ENCODE assay signal across 8 mouse cellular contexts in the genomic region with DNA sequence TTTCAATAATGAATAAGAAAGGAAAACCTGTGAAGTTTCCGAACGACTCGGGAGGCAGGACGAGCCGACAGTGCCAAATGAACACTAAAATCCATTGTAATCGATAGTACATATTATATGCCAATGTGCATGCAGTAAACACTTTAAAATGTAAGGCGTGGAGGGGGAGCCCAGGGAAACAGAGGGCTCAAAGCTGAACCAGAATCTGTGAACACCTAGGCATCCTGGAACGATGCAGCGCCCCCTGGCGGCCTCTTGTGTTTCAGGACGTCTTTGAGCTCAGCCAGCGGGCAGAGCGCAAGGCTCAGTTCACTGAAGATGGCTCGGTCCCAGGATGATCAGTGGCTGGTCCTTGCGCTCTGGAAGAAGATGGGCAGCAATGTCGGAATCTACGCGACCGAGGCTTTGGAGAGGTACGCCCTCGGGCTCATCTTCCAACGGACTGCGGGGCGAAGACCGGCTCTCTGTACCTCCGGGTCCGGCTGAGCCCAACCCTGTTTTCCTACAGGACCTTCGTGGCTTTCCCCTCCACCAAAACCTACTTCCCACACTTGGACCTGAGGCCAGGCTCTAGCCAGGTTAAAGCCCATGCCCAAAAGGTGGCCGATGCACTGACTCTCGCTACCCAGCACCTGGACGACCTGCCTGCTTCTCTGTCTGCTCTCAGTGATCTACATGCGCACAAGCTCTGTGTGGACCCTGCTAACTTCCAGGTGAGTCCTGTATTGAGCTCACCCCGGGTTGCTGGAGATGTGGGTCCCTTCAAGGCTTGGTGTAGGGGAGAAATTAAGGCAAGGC. TPM values are rescaled to one million over a fixed set of nuclear protein-coding genes. Genes with fewer than 3 reads are reported as not detected.
DNase-seq lines count a peak whose midpoint lies in the region; ATAC-seq and TF ChIP-seq lines count a peak whose summit lies in the region.
"Not testable (repeated sequence)": the region's sequence is repeated elsewhere in the genome, so short reads cannot be mapped to it uniquely, and the experiment has no call there.

Hbq1b (plus strand) TSS at position 271 of the 798 bp plus-strand sequence.

- peaks cover 15% of the 10 kb centered on the region for H3K27me3 ChIP-seq in heart, embryonic 11.5 days (ENCODE audit: control insufficient read depth, insufficient read depth, low read length)
- H3K27me3 ChIP-seq in kidney, embryonic 15.5 days = peaks cover 11% of the 10 kb centered on the region
- not testable (repeated sequence) for H3K27me3 ChIP-seq in limb, embryonic 15.5 days; midbrain, postnatal 0 days (ENCODE audit: insufficient read depth, low read length)

- H3K36me3 ChIP-seq in heart, embryonic 11.5 days (ENCODE audit: control insufficient read depth, insufficient read depth, low read length); kidney, embryonic 15.5 days; limb, embryonic 15.5 days; midbrain, postnatal 0 days (ENCODE audit: insufficient read depth, low read length): not testable (repeated sequence)

- peak within 1 kb of the TSS; percentile 59 for H3K9ac ChIP-seq in heart, embryonic 11.5 days (ENCODE audit: low read depth, low read length)
- not testable (repeated sequence) for H3K9ac ChIP-seq in kidney, embryonic 15.5 days; limb, embryonic 15.5 days
- 0 out of 2 replicates have a peak within 1 kb of the TSS, but pooled peaks have one; percentile 19 for H3K9ac ChIP-seq in midbrain, postnatal 0 days (replicated peaks; ENCODE audit: low read length, poor library complexity, severe bottlenecking)

- peak; percentile 28 for DNase-seq in 416B (ENCODE audit: low read depth)
- peak; percentile 63 for DNase-seq in midbrain, postnatal 0 days (ENCODE audit: low spot score)
- peak; percentile 89 to 90 for DNase-seq in spleen, postnatal 10 days (ENCODE audit: low spot score in 2 of 2)

- peak within 1 kb of the TSS; percentile 70 for H3K4me3 ChIP-seq in bone marrow, adult 2 months (replicated peaks; ENCODE audit: control insufficient read depth, low read depth, low read length)
- peak within 1 kb of the TSS; percentile 39 for H3K4me3 ChIP-seq in heart, embryonic 11.5 days (ENCODE audit: low read depth, low read length)
- peak within 1 kb of the TSS; percentile 29 for H3K4me3 ChIP-seq in kidney, embryonic 15.5 days (replicated peaks)
- H3K4me3 ChIP-seq in limb, embryonic 15.5 days = peak within 1 kb of the TSS; percentile 32
- peak within 1 kb of the TSS; percentile 27 for H3K4me3 ChIP-seq in midbrain, postnatal 0 days (ENCODE audit: low read depth, low read length)

- H3K4me2 ChIP-seq in heart, embryonic 11.5 days = peak within 1 kb of the TSS; percentile 52
- H3K4me2 ChIP-seq in kidney, embryonic 15.5 days = peak within 1 kb of the TSS; percentile 59
- peak within 1 kb of the TSS; percentile 56 for H3K4me2 ChIP-seq in limb, embryonic 15.5 days
- peak within 1 kb of the TSS; percentile 42 for H3K4me2 ChIP-seq in midbrain, postnatal 0 days (ENCODE audit: low read depth, low read length, poor library complexity, severe bottlenecking)

- not testable (repeated sequence) for H3K4me1 ChIP-seq in bone marrow, adult 2 months (ENCODE audit: control insufficient read depth, insufficient read depth, low read length); heart, embryonic 11.5 days (ENCODE audit: control insufficient read depth, insufficient read depth, low read length); kidney, embryonic 15.5 days; limb, embryonic 15.5 days; midbrain, postnatal 0 days (ENCODE audit: insufficient read depth, low read length)

- TF ChIP-seq POLR2A in bone marrow, adult 2 months (IDR thresholded peaks at IDR 0.05; ENCODE audit: borderline replicate concordance, control insufficient read depth, low read depth, low read length) = peak; percentile 39; the same call in 1 of the 2 replicates

- peak; percentile 10 for ATAC-seq in erythroblast, adult 5-6 weeks (replicated peaks; ENCODE audit: low FRiP score, poor library complexity, severe bottlenecking)
- peak; percentile 32; the same call in 1 of the 2 replicates for ATAC-seq in heart, embryonic 11.5 days (replicated peaks; ENCODE audit: insufficient number of reproducible peaks, low FRiP score, low TSS enrichment)
- peak; percentile 59 for ATAC-seq in kidney, embryonic 15.5 days (replicated peaks; ENCODE audit: low FRiP score)
- ATAC-seq in limb, embryonic 15.5 days (ENCODE audit: insufficient number of reproducible peaks, low FRiP score, low TSS enrichment, low read depth) = not testable (repeated sequence)
- ATAC-seq in midbrain, postnatal 0 days (ENCODE audit: low FRiP score) = peak; percentile 69

- 21% methylated on average over 30 of the region's 33 CpGs for WGBS in bone marrow, adult 2 months
- 17% methylated on average over 30 of the region's 33 CpGs for WGBS in heart, embryonic 11.5 days (ENCODE audit: insufficient replicate concordance)
- WGBS in kidney, embryonic 15.5 days = 20% methylated on average over 33 of the region's 33 CpGs
- 17% methylated on average over 32 of the region's 33 CpGs for WGBS in limb, embryonic 15.5 days
- WGBS in midbrain, postnatal 0 days = 20% methylated on average over 30 of the region's 33 CpGs

- not testable (repeated sequence) for H3K9me3 ChIP-seq in heart, embryonic 11.5 days (replicated peaks; ENCODE audit: control insufficient read depth, low read length); kidney, embryonic 15.5 days (replicated peaks); limb, embryonic 15.5 days; midbrain, postnatal 0 days (ENCODE audit: low read length)

- peak within 1 kb of the TSS; percentile 89 for H3K27ac ChIP-seq in bone marrow, adult 2 months (ENCODE audit: control insufficient read depth, insufficient read depth, low read depth, low read length, poor library complexity)
- peak within 1 kb of the TSS; percentile 54; the same call in 1 of the 2 replicates for H3K27ac ChIP-seq in heart, embryonic 11.5 days (ENCODE audit: low read depth, low read length)
- H3K27ac ChIP-seq in kidney, embryonic 15.5 days; limb, embryonic 15.5 days; midbrain, postnatal 0 days (ENCODE audit: low read depth, low read length): not testable (repeated sequence)

- TF ChIP-seq CTCF in bone marrow, adult 2 months (IDR thresholded peaks at IDR 0.05; ENCODE audit: control insufficient read depth, insufficient read depth, low read length) = peak; percentile 62
- TF ChIP-seq CTCF in midbrain, postnatal 0 days (IDR thresholded peaks at IDR 0.05) = peak; percentile 83

RNA-seq across cellular contexts. Expression of gene Hbq1b, which starts in this region (rescaled TPM):
- 44.2 and 73.9 TPM in 2 replicates for polyA plus RNA-seq in bone marrow, adult 2 months (2011; ENCODE audit: insufficient read depth, insufficient read length, low replicate concordance, missing spikeins)
- total RNA-seq in erythroblast, adult 5-6 weeks (2015; ENCODE audit: low replicate concordance) = 294 and 334 TPM in 2 replicates
- 138 and 139 TPM in 2 replicates for total RNA-seq in erythroblast, adult 5-6 weeks (2017; ENCODE audit: low replicate concordance)
- 23.0 and 24.4 TPM in 2 replicates for polyA plus RNA-seq in heart, embryonic 11.5 days (2014; fragmentation: Nextera tagmentation; extraction: Ambion mirVana)
- polyA plus RNA-seq in kidney, embryonic 15.5 days (2015; fragmentation: Nextera tagmentation; extraction: Ambion mirVana) = 2.3 and 2.5 TPM in 2 replicates
- polyA plus RNA-seq in limb, embryonic 15.5 days (2015; fragmentation: Nextera tagmentation; extraction: Ambion mirVana) = 1.1 TPM in 2 replicates
- 1.7 and 5.9 TPM in 2 replicates for total RNA-seq in midbrain, postnatal 0 days (2014; rRNA removed)
- 1.9 and 3.1 TPM in 2 replicates for polyA plus RNA-seq in midbrain, postnatal 0 days (2015; fragmentation: Nextera tagmentation; extraction: Ambion mirVana)

Comparison
In these comparisons a context has a peak if more than half of its experiments do, and no peak if none do; other contexts are left out.
1. RNA of gene Hbq1b (total RNA-seq): 138 to 334 TPM in erythroblast, adult 5-6 weeks; 1.7 to 5.9 TPM in midbrain, postnatal 0 days; every median in the first group is over 10 times any median in the second.
2. DNase-seq: peak in every context shown above with its lines; median percentile 90 in spleen, postnatal 10 days; 63 in midbrain, postnatal 0 days; 28 in 416B.
3. Peak in every context shown above with its lines, with median percentiles within 50 percentile points of each other: H3K4me3 ChIP-seq and H3K4me2 ChIP-seq.